Mouse (Mus musculus) lung, postnatal 10 days (tissue): Measurements from ENCODE around the gene Hoxd11.

ENCODE experiments used
- DNase-seq: peaks from one replicate; pipeline ENCODE4 v3.0.0; 2021

The Hoxd11 gene

DNA sequence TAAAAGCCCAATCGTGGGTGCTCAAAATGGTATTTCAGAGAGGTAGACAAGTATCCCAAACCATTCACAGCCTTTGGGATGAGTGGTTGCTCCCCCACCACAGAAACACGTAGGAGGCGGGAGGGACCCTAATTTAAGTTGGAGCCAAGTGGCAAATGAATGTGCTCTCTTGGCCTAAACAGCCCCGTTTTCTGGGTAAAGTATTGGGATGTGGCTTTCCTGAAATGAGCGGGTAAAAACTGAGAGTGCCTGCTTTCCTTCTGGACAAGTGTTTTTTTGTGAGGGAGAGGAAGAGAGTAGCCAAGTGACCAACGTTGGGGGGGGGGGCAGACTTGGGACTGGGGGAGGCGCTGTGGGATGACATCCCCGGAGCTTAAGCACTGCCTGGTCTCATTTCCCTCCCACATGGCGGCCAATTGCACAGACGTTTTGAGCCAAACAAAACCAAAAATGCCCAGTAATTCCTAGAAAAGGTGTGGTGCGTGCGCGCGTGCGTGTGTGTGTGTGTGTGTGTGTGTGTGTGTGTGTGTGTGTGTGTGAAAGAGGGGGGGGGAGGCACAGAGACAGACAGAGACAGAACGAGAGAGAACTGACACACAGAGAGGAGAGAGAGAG, 31.7 kb downstream of the Hoxd11 start:
- DNase-seq: no peak

DNA sequence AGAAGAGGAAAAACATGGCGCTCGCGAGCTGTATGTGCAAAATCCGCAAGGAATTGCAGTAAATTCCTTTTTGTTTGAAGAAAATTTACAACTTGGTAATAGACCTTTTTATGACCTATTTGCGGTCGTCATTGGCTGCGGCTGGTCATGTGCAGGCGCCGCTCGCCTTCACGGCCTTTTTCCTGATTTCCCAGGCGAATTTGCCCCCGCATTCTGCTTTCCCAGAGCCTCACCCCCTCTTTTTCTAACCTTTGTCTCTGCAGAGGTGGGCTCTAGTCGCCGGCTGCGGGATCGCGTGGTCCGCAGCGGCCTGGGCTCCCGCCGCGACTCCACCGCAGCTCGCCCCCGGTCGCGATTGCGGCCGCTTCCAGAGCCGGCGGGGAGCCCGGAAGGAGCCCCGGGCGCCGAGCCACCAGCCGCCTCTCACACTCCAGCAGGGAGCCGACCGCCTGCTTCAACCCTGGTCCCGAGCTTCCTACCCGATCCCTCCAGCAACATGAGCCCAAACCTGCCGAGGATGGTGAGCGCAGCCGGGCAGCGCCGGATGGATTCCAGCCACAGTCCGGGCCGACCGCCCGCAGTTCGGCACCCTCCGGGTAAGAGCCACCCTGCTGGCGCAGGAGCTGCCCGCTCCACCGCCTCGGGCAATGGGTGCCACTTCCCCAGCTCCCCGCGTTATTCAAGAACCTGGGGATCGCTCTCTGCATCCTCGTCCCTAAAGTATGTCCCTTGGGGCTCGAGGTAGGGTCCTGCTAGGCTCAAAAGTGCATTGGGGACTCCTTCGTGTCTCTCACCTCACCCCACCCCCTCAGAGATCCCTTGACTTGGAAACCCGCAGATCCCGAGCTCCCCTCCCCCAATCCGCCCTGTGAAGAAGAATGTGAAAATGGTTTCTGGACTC, 32.6 kb downstream of the Hoxd11 start, which contains the start of the genes Hoxd3 and Hoxd4:
TSS of gene Hoxd3 (plus strand) at position 207 of the 901 bp plus-strand sequence.
TSS of gene Hoxd4 (plus strand) at position 209 of the 901 bp plus-strand sequence.
- DNase-seq: no peak

GRCm38 (mm10) chr2:74713239-74714150, 34.1 kb downstream of the Hoxd11 start:
- DNase-seq: no peak

- DNase-seq: no peak
These were observed 34.9 kb downstream of the Hoxd11 start for GRCm38 (mm10) chr2:74714156-74714789.

DNA sequence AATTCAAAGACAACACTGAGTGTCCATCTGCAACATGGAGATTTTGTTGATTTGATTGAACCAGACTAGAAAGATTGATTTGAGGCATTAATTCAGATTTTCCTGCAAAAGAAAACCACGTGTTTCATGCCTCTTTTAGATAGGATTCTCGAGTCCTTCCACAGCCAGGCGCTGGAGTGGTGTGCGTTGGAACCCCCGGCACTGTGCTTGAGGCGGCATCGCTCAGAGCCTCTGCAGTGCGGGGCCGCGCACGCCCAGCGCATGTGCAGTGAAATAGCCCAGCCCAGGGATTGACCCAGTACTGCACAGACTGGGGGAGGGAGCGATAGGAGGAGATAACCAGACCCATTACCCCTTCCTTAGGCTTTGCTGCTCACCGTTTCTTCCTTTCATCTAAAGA, 35.5 kb downstream of the Hoxd11 start:
- no peak for DNase-seq

GRCm38 (mm10) chr2:74715504-74716241, 36.3 kb downstream of the Hoxd11 start:
- peak; percentile 94 for DNase-seq

DNA sequence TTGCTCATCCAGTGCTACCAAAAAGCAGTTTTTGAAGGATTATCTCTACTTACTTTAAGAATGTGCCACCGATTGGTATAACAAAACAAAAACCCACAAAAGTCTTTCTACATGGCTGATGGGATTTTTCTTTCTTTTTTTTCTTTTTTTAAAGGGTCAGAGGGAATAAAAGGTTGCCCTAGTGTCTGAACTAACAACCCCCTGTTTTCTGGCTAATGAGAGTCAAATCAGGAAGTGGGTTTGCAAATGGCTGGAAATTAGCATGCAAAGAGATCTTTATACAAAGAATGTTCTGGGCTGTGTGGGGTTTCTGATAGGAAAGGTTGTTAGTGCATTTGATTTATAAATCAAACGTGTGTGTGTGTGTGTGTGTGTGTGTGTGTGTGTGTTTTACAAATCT, 41.0 kb downstream of the Hoxd11 start:
- no peak for DNase-seq

DNA sequence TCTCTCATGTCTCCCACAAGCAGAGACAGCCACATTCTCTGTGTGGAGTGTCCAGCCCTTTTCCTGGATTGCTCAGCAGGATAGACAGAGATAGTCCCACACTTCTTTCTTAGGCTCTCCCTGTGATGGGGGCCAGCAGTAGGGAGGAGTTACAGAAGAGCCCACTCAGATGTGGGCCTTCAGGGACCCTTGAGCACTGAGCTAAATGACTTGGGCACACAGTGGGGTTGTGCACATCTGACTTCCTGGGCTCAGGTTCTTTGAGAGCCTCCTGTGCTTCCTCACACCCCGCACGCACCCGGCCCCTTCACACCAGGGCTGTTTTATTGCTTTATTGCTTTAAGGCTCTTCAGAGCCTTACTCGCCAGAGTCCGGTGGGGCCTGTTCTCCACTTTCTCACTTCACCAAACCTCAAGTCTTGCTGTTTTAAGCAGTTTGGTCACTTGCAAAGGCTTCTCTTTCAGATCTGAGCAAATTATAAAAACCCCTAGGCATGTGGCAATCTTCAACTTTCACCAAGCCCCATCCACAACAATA, 41.7 kb downstream of the Hoxd11 start:
- no peak for DNase-seq

- no peak for DNase-seq
These were observed 42.5 kb downstream of the Hoxd11 start for GRCm38 (mm10) chr2:74721882-74722281.

GRCm38 (mm10) chr2:74722949-74723348, 43.6 kb downstream of the Hoxd11 start:
- no peak for DNase-seq

DNA sequence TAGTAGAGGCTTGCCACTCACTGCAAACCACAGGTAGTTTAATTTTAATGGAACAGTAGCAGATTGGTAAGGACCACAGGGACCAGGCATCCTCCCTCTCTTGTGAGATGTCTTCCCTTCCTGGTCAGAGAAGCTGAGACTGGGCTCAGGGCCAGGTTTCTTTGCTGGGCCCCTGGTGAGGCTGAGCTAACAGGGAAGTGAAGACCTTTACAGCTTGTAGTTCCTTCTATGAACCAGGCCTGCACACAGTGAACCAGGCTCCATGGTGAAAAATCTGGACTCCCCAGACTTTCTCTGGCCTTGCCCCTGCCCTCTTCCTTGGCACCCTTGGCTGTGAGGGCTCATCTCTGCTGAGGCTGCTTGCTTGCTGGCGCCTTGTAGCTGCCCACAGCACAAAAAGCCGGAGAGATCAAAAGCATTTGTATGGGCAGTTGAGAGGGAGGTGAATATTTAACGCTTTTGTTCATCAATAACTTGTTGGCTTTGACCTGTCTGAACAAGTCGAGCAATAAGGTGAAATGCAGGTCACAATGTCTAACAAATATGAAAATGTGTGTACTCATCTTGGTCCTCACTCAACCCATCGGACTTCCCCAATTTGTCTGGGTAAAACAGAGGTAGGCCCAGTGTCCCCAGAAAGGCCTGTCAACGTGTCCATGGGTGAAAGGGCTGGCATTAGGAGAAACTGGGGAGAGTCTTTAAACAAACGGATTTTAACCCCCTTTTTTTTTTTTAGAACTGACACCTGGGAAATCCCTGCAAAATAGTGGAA, 45.1 kb downstream of the Hoxd11 start:
- DNase-seq: no peak

- DNase-seq: no peak
These were observed 45.8 kb downstream of the Hoxd11 start for GRCm38 (mm10) chr2:74725171-74725570.

- no peak for DNase-seq
These were observed 47.2 kb downstream of the Hoxd11 start, which contains the start of gene Gm28230 for GRCm38 (mm10) chr2:74726551-74726950. Gm28230 (plus strand) TSS chr2:74726728.

DNA sequence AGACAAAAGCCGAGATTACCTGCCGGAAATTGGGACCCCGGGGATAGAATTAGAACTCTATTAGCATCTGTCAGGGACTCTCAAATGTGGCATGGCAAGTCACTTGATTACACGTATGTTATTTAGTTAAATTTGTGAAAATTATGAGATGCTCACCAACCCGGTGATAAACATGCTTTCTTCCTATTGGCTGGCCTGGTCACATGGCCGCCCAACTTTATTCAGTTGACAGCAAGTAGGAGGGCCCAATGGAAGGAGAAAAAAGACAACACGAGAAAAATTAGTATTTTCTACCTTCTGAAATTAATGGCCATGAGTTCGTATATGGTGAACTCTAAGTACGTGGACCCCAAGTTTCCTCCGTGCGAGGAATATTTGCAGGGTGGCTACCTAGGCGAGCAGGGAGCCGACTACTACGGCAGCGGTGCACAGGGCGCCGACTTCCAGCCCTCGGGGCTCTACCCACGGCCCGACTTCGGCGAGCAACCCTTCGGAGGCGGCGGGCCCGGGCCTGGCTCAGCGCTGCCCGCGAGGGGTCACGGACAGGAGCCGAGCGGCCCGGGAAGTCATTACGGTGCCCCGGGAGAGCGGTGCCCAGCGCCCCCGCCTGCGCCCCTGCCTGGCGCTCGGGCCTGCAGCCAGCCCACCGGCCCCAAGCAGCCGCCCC, 47.7 kb downstream of the Hoxd11 start:
- no peak for DNase-seq

- no peak for DNase-seq
These were observed 48.4 kb downstream of the Hoxd11 start for GRCm38 (mm10) chr2:74727640-74728302.

DNA sequence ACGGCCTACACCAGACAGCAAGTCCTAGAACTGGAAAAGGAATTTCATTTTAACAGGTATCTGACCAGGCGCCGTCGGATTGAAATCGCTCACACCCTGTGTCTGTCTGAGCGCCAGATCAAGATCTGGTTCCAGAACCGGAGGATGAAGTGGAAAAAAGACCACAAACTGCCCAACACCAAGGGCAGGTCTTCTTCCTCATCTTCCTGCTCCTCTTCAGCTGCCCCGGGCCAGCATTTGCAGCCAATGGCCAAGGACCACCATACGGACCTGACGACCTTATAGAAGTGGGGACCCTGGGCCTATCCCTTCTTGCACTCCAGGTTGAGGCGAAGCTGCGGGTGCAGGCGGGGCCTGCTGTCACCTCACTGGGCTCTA, 48.9 kb downstream of the Hoxd11 start:
- DNase-seq: no peak

DNA sequence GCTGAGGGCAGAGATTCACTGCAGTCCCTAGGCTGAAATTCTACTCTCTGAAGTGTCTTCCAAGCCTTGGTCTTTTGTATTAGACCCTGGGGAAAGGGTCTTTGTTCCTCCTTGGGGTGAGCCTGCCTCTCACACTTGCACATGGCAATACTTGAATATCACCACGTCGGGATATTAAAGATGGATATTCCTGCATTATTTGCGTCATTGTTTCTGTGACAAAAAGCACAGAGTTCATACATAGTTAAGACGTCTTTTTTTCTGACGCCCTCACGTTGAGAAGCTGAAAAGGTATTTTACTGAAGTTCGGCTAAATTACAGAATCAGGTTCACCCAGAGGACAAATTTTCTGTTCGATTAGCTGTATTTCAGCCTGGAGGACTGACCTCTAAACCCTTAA, 51.0 kb downstream of the Hoxd11 start:
- DNase-seq: no peak

DNA sequence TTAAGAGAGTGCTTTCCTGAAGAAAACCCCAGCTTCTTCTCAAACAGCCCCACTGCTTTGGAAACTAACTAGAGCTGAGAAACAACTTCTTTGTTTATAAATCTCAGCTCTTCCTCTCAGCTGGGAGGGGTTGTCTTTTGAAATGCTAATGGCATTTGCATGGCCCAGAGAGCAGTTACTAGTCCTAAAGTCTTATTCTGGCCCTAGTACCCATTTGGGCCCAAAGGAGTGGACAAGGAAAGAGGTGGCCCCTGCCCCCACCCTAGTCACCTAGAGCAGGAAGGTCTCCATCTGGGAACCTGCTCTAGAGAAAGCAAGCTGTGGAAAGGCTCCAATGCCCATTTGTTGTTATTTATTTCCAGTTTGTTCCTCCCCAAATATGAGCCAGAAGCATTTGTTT, 51.7 kb downstream of the Hoxd11 start:
- DNase-seq: no peak

DNA sequence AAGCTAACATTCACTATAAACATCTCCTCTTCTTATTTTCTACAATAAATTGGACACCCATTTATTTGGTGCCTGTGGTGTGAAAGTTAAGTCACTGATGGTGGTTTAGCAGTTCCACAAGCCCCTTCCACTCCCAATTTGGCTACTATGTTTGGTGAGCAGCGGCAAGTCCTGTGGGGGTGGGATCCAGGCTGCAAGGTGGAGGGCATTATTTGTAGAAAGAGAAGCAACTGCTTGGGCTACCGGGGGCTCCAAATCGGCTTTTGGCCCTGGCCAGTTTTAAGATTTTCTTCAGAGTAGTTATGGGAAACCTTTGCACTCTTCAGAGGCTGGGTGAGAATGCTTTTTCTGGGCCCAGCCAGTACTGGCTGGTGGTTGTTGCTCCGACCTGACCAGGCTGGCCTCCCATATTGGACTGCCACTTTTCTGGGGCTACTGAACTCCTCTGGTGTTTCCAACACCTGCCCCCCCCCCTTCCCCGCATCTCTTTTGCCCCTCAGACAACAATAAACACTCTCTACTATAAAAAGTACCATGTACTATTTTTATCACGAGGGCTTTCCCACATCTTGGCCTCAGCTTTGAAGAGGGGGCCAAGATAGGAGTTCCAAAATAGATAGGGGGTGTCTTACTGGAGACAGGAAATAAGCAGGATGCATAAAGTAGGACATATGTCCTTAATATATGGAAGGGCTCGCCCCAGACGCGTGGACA, 52.6 kb downstream of the Hoxd11 start:
- no peak for DNase-seq
